Mouse (Mus musculus): Measurements from ENCODE around the gene Hba-a2.

Hba-a2 gene

GRCm38 (mm10) chr11:32302824-32303419 is 6.6 kb downstream of the Hba-a2 start:
- in situ Hi-C loops (cut with MboI; ENCODE audit: low pct_unique_long_range_greater_than_20kb in 1 of 2, low sequenced_read_pairs in 2 of 2, unreplicated experiment in 1 of 2): no loop called here

GRCm38 (mm10) chr11:32303455-32303854 is 7.2 kb downstream of the Hba-a2 start:
- in situ Hi-C loops (cut with MboI; ENCODE audit: low pct_unique_long_range_greater_than_20kb in 1 of 2, low sequenced_read_pairs in 2 of 2, unreplicated experiment in 1 of 2): no loop called here

GRCm38 (mm10) chr11:32307006-32307405 is 10.7 kb downstream of the Hba-a2 start:
- in situ Hi-C loops (cut with MboI; ENCODE audit: low pct_unique_long_range_greater_than_20kb in 1 of 2, low sequenced_read_pairs in 2 of 2, unreplicated experiment in 1 of 2): no loop called here

- in situ Hi-C loops (cut with MboI; ENCODE audit: low pct_unique_long_range_greater_than_20kb in 1 of 2, low sequenced_read_pairs in 2 of 2, unreplicated experiment in 1 of 2): no loop called here
These were observed 13.2 kb downstream of the Hba-a2 start for GRCm38 (mm10) chr11:32309446-32309845.

GRCm38 (mm10) chr11:32309928-32310327 is 13.6 kb downstream of the Hba-a2 start:
- in situ Hi-C loops (cut with MboI; ENCODE audit: low pct_unique_long_range_greater_than_20kb in 1 of 2, low sequenced_read_pairs in 2 of 2, unreplicated experiment in 1 of 2): no loop called here

GRCm38 (mm10) chr11:32316009-32316408 is 19.7 kb downstream of the Hba-a2 start:
- in situ Hi-C loops (cut with MboI; ENCODE audit: low pct_unique_long_range_greater_than_20kb in 1 of 2, low sequenced_read_pairs in 2 of 2, unreplicated experiment in 1 of 2): loop anchor here in 1 of 2 experiments (5.0 kb wide), 1 partner anchor 134 kb away; no protein-coding TSS in a partner anchor

GRCm38 (mm10) chr11:32320507-32321195 is 24.4 kb downstream of the Hba-a2 start:
- in situ Hi-C loops (cut with MboI; ENCODE audit: low pct_unique_long_range_greater_than_20kb in 1 of 2, low sequenced_read_pairs in 2 of 2, unreplicated experiment in 1 of 2): no loop called here

- in situ Hi-C loops (cut with MboI; ENCODE audit: low pct_unique_long_range_greater_than_20kb in 1 of 2, low sequenced_read_pairs in 2 of 2, unreplicated experiment in 1 of 2): no loop called here
These were observed 24.9 kb downstream of the Hba-a2 start for GRCm38 (mm10) chr11:32321196-32321565.

- in situ Hi-C loops (cut with MboI; ENCODE audit: low pct_unique_long_range_greater_than_20kb in 1 of 2, low sequenced_read_pairs in 2 of 2, unreplicated experiment in 1 of 2): no loop called here
These were observed 28.3 kb downstream of the Hba-a2 start for GRCm38 (mm10) chr11:32324609-32325008.

GRCm38 (mm10) chr11:32331075-32331474 is 34.8 kb downstream of the Hba-a2 start:
- in situ Hi-C loops (cut with MboI; ENCODE audit: low pct_unique_long_range_greater_than_20kb in 1 of 2, low sequenced_read_pairs in 2 of 2, unreplicated experiment in 1 of 2): no loop called here

- in situ Hi-C loops (cut with MboI; ENCODE audit: low pct_unique_long_range_greater_than_20kb in 1 of 2, low sequenced_read_pairs in 2 of 2, unreplicated experiment in 1 of 2): no loop called here
These were observed 35.6 kb downstream of the Hba-a2 start for GRCm38 (mm10) chr11:32331861-32332260.

GRCm38 (mm10) chr11:32333235-32333634 is 36.9 kb downstream of the Hba-a2 start:
- in situ Hi-C loops (cut with MboI; ENCODE audit: low pct_unique_long_range_greater_than_20kb in 1 of 2, low sequenced_read_pairs in 2 of 2, unreplicated experiment in 1 of 2): no loop called here

- in situ Hi-C loops (cut with MboI; ENCODE audit: low pct_unique_long_range_greater_than_20kb in 1 of 2, low sequenced_read_pairs in 2 of 2, unreplicated experiment in 1 of 2): no loop called here
These were observed 40.2 kb downstream of the Hba-a2 start for GRCm38 (mm10) chr11:32336435-32336907.

GRCm38 (mm10) chr11:32339131-32339531 is 42.8 kb downstream of the Hba-a2 start:
- in situ Hi-C loops (cut with MboI; ENCODE audit: low pct_unique_long_range_greater_than_20kb in 1 of 2, low sequenced_read_pairs in 2 of 2, unreplicated experiment in 1 of 2): no loop called here

- in situ Hi-C loops (cut with MboI; ENCODE audit: low pct_unique_long_range_greater_than_20kb in 1 of 2, low sequenced_read_pairs in 2 of 2, unreplicated experiment in 1 of 2): no loop called here
These were observed 44.5 kb downstream of the Hba-a2 start for GRCm38 (mm10) chr11:32340476-32341473.

GRCm38 (mm10) chr11:32342770-32343191 is 46.5 kb downstream of the Hba-a2 start:
- in situ Hi-C loops (cut with MboI; ENCODE audit: low pct_unique_long_range_greater_than_20kb in 1 of 2, low sequenced_read_pairs in 2 of 2, unreplicated experiment in 1 of 2): no loop called here

GRCm38 (mm10) chr11:32343350-32343749 is 47.1 kb downstream of the Hba-a2 start:
- in situ Hi-C loops (cut with MboI; ENCODE audit: low pct_unique_long_range_greater_than_20kb in 1 of 2, low sequenced_read_pairs in 2 of 2, unreplicated experiment in 1 of 2): no loop called here

- in situ Hi-C loops (cut with MboI; ENCODE audit: low pct_unique_long_range_greater_than_20kb in 1 of 2, low sequenced_read_pairs in 2 of 2, unreplicated experiment in 1 of 2): no loop called here
These were observed 49.4 kb downstream of the Hba-a2 start for GRCm38 (mm10) chr11:32345504-32346297.
